Mouse (Mus musculus): ENCODE measurements at regions not wholly inside any gene's neighbourhood (a gene's known extent, or its start where the extent isn't known, plus 50 kb on each side); places are given as distances from the start of the nearest gene placed in this dataset.

- no peak overlapping the region for H3K27ac ChIP-seq (ENCODE audit: low read depth)
- TF ChIP-seq EP300 (IDR thresholded peaks at IDR 0.05; ENCODE audit: low read depth) = no peak
- no peak for TF ChIP-seq CTCF (IDR thresholded peaks at IDR 0.05; ENCODE audit: low read depth)
- 0 out of 2 replicates have a peak, but pooled peaks cover 2% of the 10 kb centered on the region for H3K4me1 ChIP-seq (ENCODE audit: insufficient read depth)
- no peak for DNase-seq
- H3K9ac ChIP-seq (replicated peaks) = no peak overlapping the region
- no peak overlapping the region for H3K4me2 ChIP-seq (ENCODE audit: low read depth, low read length)
- no peaks in the 10 kb centered on the region for H3K36me3 ChIP-seq (replicated peaks; ENCODE audit: insufficient read depth, low read length)
- H3K9me3 ChIP-seq (ENCODE audit: low read length) = no peaks in the 10 kb centered on the region
- H3K27me3 ChIP-seq (ENCODE audit: insufficient read depth, low read length) = no peaks in the 10 kb centered on the region
- 62% methylated on average over 3 of the region's 3 CpGs for WGBS (ENCODE audit: insufficient replicate concordance)
- no peak for ATAC-seq
- no peak overlapping the region for H3K4me3 ChIP-seq (ENCODE audit: low read depth, low read length)
Observed at GRCm38 (mm10) chr15:41165534-41165933, 1031.4 kb downstream of the 9330182O14Rik start.

DNA sequence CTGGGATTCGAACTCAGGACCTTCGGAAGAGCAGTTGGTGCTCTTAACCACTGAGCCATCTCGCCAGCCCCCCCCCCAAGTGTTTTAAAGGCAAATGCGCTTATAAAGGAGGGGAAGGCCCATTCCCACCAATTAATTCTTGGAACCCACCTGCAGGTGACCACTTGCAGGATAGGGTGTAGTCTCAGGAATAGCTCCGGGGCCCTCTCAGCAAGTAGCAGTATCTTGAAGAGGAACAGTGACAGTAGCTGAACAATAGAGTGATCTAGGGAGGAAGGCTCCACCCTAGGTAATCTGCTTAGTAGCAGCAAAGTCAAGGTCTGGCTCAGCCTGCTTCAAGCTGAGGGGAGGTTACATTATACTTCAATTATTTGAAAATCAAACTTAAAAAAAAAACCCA lies 1056.6 kb downstream of the 9330182O14Rik start:
- Histone ChIP-seq H3K4me1 (ENCODE audit: insufficient read depth) (no peaks in the 10 kb centered on the region), H3K4me2 (ENCODE audit: low read depth, low read length) (no peak overlapping the region), H3K36me3 (replicated peaks; ENCODE audit: insufficient read depth, low read length) (no peaks in the 10 kb centered on the region), H3K9me3 (ENCODE audit: low read length) (no peaks in the 10 kb centered on the region), H3K9ac (replicated peaks) (no peak overlapping the region), H3K27ac (ENCODE audit: low read depth) (no peak overlapping the region), H3K27me3 (ENCODE audit: insufficient read depth, low read length) (no peaks in the 10 kb centered on the region), H3K4me3 (ENCODE audit: low read depth, low read length) (no peak overlapping the region)
- TF ChIP-seq CTCF (IDR thresholded peaks at IDR 0.05; ENCODE audit: low read depth) (no peak), EP300 (IDR thresholded peaks at IDR 0.05; ENCODE audit: low read depth) (no peak)
- 81% methylated on average over 5 of the region's 5 CpGs for WGBS (ENCODE audit: insufficient replicate concordance)
- ATAC-seq (no peak), DNase-seq (no peak)

- no peaks in the 10 kb centered on the region for H3K9me3 ChIP-seq (ENCODE audit: low read length)
- H3K27ac ChIP-seq (ENCODE audit: low read depth) = no peak overlapping the region
- H3K4me3 ChIP-seq (ENCODE audit: low read depth, low read length) = no peak overlapping the region
- H3K27me3 ChIP-seq (ENCODE audit: insufficient read depth, low read length) = no peaks in the 10 kb centered on the region
- H3K4me1 ChIP-seq (ENCODE audit: insufficient read depth) = no peaks in the 10 kb centered on the region
- TF ChIP-seq CTCF (IDR thresholded peaks at IDR 0.05; ENCODE audit: low read depth) = peak; percentile 62
- TF ChIP-seq EP300 (IDR thresholded peaks at IDR 0.05; ENCODE audit: low read depth) = no peak
- WGBS (ENCODE audit: insufficient replicate concordance) = 30% methylated on average over 3 of the region's 3 CpGs
- H3K36me3 ChIP-seq (replicated peaks; ENCODE audit: insufficient read depth, low read length) = no peaks in the 10 kb centered on the region
- DNase-seq (no peak), ATAC-seq (no peak)
- H3K9ac ChIP-seq (replicated peaks) = no peak overlapping the region
- H3K4me2 ChIP-seq (ENCODE audit: low read depth, low read length) = no peak overlapping the region
Observed at GRCm38 (mm10) chr15:41193240-41193639, 1059.1 kb downstream of the 9330182O14Rik start.

- no peak overlapping the region for H3K4me3 ChIP-seq (ENCODE audit: low read depth, low read length)
- no peak for ATAC-seq
- no peaks in the 10 kb centered on the region for H3K36me3 ChIP-seq (replicated peaks; ENCODE audit: insufficient read depth, low read length)
- 76% methylated on average over 1 of the region's 1 CpGs for WGBS (ENCODE audit: insufficient replicate concordance)
- TF ChIP-seq CTCF (IDR thresholded peaks at IDR 0.05; ENCODE audit: low read depth) (no peak), EP300 (IDR thresholded peaks at IDR 0.05; ENCODE audit: low read depth) (no peak)
- H3K9ac ChIP-seq (replicated peaks) = no peak overlapping the region
- H3K9me3 ChIP-seq (ENCODE audit: low read length) = no peaks in the 10 kb centered on the region
- H3K27me3 ChIP-seq (ENCODE audit: insufficient read depth, low read length) = no peaks in the 10 kb centered on the region
- no peak overlapping the region for H3K4me2 ChIP-seq (ENCODE audit: low read depth, low read length)
- H3K4me1 ChIP-seq (ENCODE audit: insufficient read depth) = no peaks in the 10 kb centered on the region
- DNase-seq = no peak
- no peak overlapping the region for H3K27ac ChIP-seq (ENCODE audit: low read depth)
Observed at GRCm38 (mm10) chr15:41223801-41224200, 1089.6 kb downstream of the 9330182O14Rik start.

- H3K4me1 ChIP-seq (ENCODE audit: insufficient read depth) = no peaks in the 10 kb centered on the region
- H3K9ac ChIP-seq (replicated peaks) = no peak overlapping the region
- ATAC-seq = peak; percentile 87
- no peak for DNase-seq
- TF ChIP-seq EP300 (IDR thresholded peaks at IDR 0.05; ENCODE audit: low read depth) = no peak
- TF ChIP-seq CTCF (IDR thresholded peaks at IDR 0.05; ENCODE audit: low read depth) = no peak
- no peaks in the 10 kb centered on the region for H3K36me3 ChIP-seq (replicated peaks; ENCODE audit: insufficient read depth, low read length)
- no peak overlapping the region for H3K4me3 ChIP-seq (ENCODE audit: low read depth, low read length)
- H3K27me3 ChIP-seq (ENCODE audit: insufficient read depth, low read length) = no peaks in the 10 kb centered on the region
- H3K4me2 ChIP-seq (ENCODE audit: low read depth, low read length) = no peak overlapping the region
- no peaks in the 10 kb centered on the region for H3K9me3 ChIP-seq (ENCODE audit: low read length)
- 46% methylated on average over 2 of the region's 2 CpGs for WGBS (ENCODE audit: insufficient replicate concordance)
- H3K27ac ChIP-seq (ENCODE audit: low read depth) = 0 out of 2 replicates have a peak overlapping the region, but pooled peaks have one; percentile 29
Observed at GRCm38 (mm10) chr15:41232406-41233060, 1098.4 kb downstream of the 9330182O14Rik start.
